Mouse (Mus musculus): ENCODE results near the gene Bicd2.

The Bicd2 gene

DNA sequence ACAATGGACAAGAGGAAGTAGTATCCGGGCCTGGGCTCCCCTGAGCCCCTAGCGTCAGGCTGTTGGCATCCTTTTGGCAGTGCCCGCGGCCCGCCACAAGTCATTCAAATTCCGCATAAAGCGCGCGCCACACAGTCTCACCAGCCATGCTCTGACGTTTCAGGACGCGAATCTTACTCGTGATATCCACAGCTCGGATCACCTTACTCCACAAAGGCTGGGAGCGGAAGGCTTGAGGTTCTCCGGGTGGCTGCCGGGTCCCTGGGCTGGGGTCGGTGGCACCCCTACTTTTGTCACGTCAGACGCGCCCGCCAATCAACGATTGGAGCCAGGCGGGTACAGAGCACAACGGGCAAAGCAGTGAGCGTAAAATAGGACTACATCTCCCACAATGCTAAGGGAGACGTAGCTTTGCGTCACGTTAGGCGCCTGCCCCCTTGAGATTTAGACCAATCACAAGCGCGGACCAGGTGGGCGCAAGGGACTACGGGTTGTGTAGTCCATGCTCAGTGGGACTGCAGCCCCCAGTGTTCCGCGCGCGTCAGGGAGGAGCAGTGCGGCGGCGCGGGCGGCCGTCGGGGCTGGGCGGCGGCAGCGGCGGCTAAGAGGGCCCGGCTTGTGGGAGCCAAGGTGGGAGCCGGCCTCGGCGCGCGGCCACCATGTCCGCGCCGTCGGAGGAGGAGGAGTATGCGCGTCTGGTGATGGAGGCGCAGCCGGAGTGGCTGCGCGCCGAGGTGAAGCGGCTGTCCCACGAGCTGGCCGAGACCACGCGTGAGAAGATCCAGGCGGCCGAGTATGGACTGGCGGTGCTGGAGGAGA lies at the start of gene Bicd2:
Bicd2 (plus strand) TSS at position 574 of the 819 bp plus-strand sequence.
- peak; percentile 92 to 97 for DNase-seq

GRCm38 (mm10) chr13:49291949-49292348 lies 49.4 kb upstream of the Bicd2 start:
- DNase-seq, result no peak

DNA sequence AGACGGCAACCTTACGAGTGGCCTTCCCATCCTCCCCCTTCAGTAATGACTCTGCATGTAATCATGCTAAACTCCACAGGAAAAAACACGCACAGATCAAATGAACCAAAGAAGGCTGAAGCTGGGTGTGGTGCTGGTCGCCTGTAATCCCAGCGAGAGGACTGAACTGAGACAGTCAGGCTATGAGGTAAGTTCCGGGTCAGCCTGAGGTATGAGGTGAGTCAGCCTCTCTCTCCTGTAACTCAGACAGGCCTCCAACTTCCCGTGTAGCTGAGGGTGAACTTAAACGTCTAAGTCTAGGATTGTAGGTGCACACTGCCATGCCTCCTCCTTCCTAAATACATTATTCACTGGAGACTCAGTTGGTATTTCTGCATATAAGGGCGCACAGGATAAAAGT lies 47.3 kb upstream of the Bicd2 start:
- DNase-seq, result no peak

GRCm38 (mm10) chr13:49296270-49296669 lies 45.1 kb upstream of the Bicd2 start:
- DNase-seq, result no peak

DNA sequence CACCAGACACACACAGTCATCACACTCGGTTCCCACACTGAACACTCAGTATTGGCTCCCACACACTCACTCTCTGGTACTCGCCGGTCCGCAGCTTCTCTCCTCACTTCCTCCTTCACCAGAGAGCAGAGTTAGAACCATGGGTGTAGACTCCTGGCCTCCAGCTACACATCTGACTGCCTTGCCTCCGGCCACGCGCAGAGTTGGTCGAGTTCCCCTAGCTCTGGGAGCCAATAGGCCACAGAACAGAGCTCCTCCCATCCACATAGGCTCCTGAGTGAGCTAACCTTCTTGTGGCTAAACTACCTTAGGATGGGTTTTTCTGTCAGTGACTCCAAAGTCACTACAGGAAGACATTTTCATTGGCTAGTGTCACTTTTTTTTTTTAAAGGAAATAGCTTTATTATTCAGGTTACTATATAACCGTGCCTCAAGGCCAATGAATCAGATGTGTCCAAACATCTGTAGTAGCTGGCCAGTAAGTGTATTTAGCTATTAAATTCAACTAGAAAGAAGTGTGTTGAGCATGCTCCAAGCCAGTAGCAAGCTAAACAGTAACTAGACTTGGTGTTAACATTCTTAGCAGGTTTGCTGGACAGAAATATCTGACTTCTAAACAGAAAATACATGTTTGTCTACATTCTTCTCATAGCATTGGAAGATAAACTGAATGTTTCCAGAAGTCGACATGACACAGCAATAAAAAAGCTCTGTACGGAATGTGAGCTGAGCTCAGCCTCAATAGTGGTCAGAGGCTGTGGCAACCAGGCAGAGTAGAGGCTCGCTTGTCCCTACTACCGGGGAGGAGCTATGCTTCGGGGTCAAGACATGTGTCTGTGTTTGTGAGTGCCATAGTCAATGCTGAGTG lies 42.6 kb upstream of the Bicd2 start:
- no peak for DNase-seq

DNA sequence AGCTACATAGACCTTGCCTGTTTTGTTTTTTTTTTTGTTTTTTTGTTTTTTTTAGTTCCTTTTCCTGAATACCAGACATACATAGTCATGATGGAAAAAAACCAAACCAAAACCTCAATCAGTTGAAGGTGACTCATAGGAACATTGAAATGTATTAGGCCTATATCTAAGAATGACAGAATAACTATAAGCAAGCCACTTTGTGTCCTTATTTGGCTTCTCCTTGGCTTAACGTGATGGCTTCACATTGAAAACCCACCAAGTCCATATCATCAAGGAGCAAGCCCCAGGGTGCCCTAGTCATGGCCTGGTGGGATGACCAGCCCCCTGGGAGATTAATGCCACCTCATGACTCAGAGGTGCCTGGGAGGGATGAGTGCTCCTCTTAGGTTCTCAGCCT lies 40.6 kb upstream of the Bicd2 start:
- DNase-seq, result no peak

GRCm38 (mm10) chr13:49306771-49307310 lies 34.5 kb upstream of the Bicd2 start:
- peak in 1 of 2 experiments; percentile 24 for DNase-seq

- peak; percentile 77 to 83 for DNase-seq
These were observed 33.9 kb upstream of the Bicd2 start for GRCm38 (mm10) chr13:49307311-49307969.

- DNase-seq, result peak in 1 of 2 experiments; percentile 31
These were observed 33.2 kb upstream of the Bicd2 start for GRCm38 (mm10) chr13:49308206-49308605.

DNA sequence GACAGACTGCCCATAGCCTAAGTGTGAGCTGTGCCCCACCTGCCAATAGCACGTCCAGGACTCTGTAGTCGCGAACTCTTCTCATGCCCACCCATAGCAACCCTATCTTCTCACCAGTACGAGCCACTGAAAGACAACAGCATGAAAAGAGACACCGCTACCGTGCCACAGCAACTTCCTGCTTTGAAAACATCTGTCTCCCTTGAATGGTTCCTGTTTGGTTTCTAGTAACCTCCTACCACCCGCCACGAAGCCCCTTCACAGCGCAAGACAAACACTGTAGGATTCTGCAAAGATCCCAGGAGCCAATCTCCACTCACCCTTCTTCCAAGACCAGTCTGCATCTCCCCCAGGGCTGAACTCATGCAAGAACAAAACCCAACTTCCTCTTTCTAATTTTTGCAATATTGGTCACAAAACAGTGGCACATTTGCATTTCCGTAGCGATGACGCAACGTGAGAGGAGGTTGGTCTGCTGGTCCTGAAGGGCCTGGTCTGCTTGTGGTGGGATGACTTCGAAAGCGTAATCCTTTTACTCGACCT lies 32.5 kb upstream of the Bicd2 start:
- peak; percentile 68 to 70 for DNase-seq

- DNase-seq, result no peak
These were observed 31.9 kb upstream of the Bicd2 start for GRCm38 (mm10) chr13:49309501-49309900.

GRCm38 (mm10) chr13:49311642-49312041 lies 29.7 kb upstream of the Bicd2 start:
- DNase-seq, result no peak

DNA sequence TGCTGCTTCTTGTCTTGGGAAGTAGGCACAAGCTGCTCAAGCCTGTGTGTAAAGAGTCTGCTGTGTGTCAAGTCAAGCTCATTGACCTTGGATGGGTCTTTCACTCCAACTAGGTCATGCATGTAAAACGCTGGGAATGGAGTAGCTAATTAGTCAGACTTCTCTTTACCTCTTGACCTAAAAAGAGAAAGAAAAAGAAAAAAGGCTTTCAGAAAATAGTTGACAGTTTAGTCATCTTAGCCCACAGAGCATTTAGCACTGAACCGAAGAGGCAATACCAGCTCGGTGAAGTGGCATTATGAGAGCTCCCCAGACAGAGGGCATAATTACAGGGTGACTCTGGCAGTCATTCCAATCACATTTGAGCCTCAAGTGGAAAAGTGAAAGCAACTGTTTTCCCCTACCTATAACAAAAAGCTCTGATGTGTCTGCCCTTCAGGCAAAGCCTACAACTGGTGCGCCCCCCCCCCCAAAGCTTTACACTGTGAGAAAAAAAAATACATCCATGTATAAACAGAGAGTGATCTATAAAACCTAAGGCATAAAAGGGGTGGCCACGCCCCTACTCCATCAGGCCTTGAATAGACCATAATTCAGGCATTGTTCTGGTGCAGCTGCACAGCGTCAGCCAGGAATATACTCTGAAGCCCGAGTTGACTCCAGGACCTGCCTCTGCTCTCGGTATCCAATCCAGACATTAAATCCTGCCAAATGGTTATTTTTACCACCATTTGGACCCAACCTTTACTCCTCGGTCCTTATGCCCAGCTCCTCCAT lies 24.8 kb upstream of the Bicd2 start:
- no peak for DNase-seq

GRCm38 (mm10) chr13:49317508-49317907 lies 23.9 kb upstream of the Bicd2 start:
- DNase-seq, result no peak

DNA sequence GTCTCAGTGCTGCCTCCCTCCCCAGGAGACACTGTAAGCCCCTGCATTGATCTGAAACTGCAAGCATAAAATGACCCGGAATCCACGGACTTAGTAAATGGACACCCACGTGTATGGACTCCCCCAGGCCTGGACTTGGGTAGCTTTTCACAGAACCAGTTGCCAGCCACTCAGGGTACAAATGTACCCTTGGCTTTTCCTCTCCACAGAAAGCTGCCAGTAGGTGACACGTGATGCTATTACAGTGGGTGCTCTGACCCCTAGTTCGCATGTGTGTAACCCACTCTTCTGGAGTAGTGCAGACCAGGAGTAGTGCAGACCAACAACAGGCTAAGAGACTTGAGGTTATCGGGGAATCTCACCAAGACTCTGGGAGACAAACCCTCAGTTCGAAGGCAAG lies 23.5 kb upstream of the Bicd2 start:
- DNase-seq, result no peak

DNA sequence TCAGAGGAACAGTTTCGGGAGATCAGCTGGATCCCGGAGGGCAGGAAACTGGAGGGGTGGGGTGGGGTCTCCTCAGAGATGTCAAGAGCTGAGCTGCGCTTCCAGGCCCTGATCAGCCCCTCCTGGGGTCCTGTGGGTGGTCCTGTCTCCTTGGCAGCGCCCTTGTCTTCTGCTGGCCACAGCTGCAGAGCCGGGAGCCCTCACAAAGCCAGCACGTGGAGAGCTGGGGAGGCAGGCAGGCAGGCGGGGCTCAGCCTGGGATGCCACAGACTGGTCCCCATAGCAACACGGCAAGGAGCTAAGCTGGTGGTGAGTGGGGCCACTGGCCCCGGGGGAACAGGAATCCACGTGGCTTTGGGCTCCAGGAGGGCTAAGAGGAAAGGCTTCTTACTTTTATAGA lies 21.3 kb upstream of the Bicd2 start, which contains the start of gene Fgd3:
Fgd3 (minus strand) TSS at position 272 of the 400 bp plus-strand sequence.
- no peak for DNase-seq

GRCm38 (mm10) chr13:49320514-49320913 lies 20.9 kb upstream of the Bicd2 start:
- DNase-seq, result no peak

DNA sequence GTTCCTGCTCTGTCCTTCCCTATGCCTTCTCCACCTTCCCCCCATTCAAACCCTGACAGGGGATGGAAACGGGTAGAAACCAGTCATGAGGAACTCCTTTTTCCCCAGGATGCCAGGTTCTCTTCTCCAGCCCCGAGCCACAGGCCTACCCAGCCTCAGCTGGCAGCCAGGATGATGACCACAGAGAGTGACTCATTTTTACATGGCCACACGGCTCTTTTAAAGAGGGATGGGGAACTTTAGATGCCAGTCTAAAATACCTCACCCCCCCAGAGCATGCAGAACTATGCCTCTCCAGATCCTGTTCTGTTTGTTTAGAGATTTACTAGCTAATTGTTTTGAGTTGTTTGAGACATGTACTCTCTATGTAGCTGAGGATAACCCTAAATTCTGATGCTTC lies 19.9 kb upstream of the Bicd2 start:
- DNase-seq, result no peak

DNA sequence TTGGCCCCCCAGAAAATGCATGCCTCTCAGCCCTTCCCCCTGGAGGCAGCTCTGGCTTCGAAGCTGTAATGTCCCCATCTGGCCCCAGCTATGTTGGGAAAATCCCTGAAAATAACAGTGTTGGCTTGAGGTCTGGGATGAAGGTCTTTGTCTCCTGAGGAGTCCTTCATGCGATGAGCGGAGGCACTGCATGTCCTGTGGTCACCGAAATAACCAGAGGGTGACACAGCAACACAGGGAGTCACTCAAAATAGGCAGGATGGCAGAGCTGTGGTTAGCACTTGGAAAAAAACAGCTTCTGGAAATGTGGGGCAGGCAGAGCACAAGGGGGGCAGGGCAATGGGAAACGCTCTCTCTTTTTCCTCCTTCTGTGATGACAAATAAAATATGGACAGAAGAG lies 19.2 kb upstream of the Bicd2 start:
- DNase-seq, result no peak

DNA sequence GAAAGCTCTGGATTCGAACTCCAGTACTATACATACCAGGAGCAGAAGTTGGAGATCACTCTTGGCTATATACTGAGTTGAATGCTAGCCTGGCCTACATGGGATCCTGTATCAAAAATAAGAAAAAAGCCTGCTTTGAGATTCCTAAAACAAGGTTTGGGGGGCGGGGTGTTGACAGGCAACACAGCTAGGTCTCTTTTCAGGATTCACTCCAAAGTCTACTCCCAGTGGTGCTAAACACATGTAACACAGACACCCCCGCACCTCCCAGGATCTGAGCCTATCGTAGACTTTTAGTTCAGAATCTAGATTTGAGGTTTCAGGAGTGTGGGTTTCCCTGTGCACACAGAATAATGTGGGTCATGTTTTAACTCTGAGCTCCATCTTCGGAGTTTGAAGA lies 18.6 kb upstream of the Bicd2 start:
- DNase-seq, result no peak

GRCm38 (mm10) chr13:49324871-49325270 lies 16.5 kb upstream of the Bicd2 start:
- DNase-seq, result no peak

Measured in thymus, postnatal 36 days (tissue).